Mouse (Mus musculus) limb, embryonic 15.5 days (tissue): ENCODE data around the gene A630095N17Rik. TPM values are rescaled to one million over a fixed set of nuclear protein-coding genes. Genes with fewer than 3 reads are reported as not detected.

ENCODE experiments used
- ATAC-seq: fragments of 200-750 bp; cut with Nextera tagmentation; 2 replicates; pipeline ENCODE4 v1.8.0; 2017; ENCODE audit warnings: low read depth, moderate TSS enrichment; ENCODE audit not compliant: insufficient number of reproducible peaks, low FRiP score, low TSS enrichment
- H3K27ac ChIP-seq: fragments of 300-500 bp; sonication (generic); 2 replicates; pipeline ENCODE4 v1.5.1; 2015; ENCODE audit warnings: moderate library complexity, mild to moderate bottlenecking, inconsistent platforms
- H3K27me3 ChIP-seq: fragments of 300-500 bp; sonication (generic); 2 replicates; pipeline ENCODE4 v1.6.1; 2015; ENCODE audit warnings: inconsistent platforms
- H3K36me3 ChIP-seq: fragments of 300-500 bp; sonication (generic); 2 replicates; pipeline ENCODE4 v1.6.1; 2015; ENCODE audit warnings: inconsistent platforms
- H3K4me1 ChIP-seq: fragments of 300-500 bp; sonication (generic); 2 replicates; pipeline ENCODE4 v1.6.1; 2015; ENCODE audit warnings: inconsistent platforms
- H3K4me2 ChIP-seq: fragments of 300-500 bp; sonication (generic); 2 replicates; pipeline ENCODE4 v1.6.1; 2015; ENCODE audit warnings: mild to moderate bottlenecking, inconsistent platforms
- H3K4me3 ChIP-seq: fragments of 300-500 bp; sonication (generic); 2 replicates; pipeline ENCODE4 v1.5.1; 2015; ENCODE audit warnings: mild to moderate bottlenecking, inconsistent platforms
- H3K9ac ChIP-seq: fragments of 300-500 bp; sonication (generic); 2 replicates; pipeline ENCODE4 v1.6.1; 2015; ENCODE audit warnings: inconsistent platforms
- H3K9me3 ChIP-seq: fragments of 300-500 bp; sonication (generic); 2 replicates; pipeline ENCODE4 v1.6.1; 2016; ENCODE audit warnings: inconsistent platforms
- WGBS: fragments of 180-500 bp; shearing (Covaris S2); methylation state at CpG from one replicate; pipeline ENCODE4 v1.1.7; 2015; 5-methylcytosine and 5-hydroxymethylcytosine counted together
- polyA plus RNA-seq: library from polyadenylated mRNA; unstranded; fragments of >200 nt; fragmentation: Nextera tagmentation; extraction: Ambion mirVana; gene quantifications from 2 replicates; pipeline ENCODE4 v1.2.1, GENCODE M21; 2015

A630095N17Rik gene
- polyA plus RNA-seq, 1 experiment from 2014 or later = not detected

GRCm38 (mm10) chr1:75219078-75219477, 12.8 kb downstream of the A630095N17Rik start:
- peaks cover 19% of the 10 kb centered on the region for H3K36me3 ChIP-seq
- peak overlapping the region; percentile 43; the same call in 1 of the 2 replicates for H3K27ac ChIP-seq
- peaks cover 53% of the 10 kb centered on the region for H3K27me3 ChIP-seq
- H3K4me1 ChIP-seq = peaks cover 22% of the 10 kb centered on the region
- peak overlapping the region; percentile 36 for H3K9ac ChIP-seq
- under 1% methylated on average over 24 of the region's 24 CpGs for WGBS
- peak; percentile 81 for ATAC-seq
- H3K9me3 ChIP-seq = no peaks in the 10 kb centered on the region
- H3K4me3 ChIP-seq = peak overlapping the region; percentile 57
- peak overlapping the region; percentile 96 for H3K4me2 ChIP-seq

- Histone ChIP-seq H3K4me3 (peak overlapping the region; percentile 57), H3K36me3 (peaks cover 25% of the 10 kb centered on the region), H3K27me3 (peaks cover 53% of the 10 kb centered on the region), H3K9me3 (no peaks in the 10 kb centered on the region), H3K4me2 (peak overlapping the region; percentile 96), H3K9ac (peak overlapping the region; percentile 36; the same call in 1 of the 2 replicates), H3K4me1 (peaks cover 22% of the 10 kb centered on the region), H3K27ac (peak overlapping the region; percentile 43)
- ATAC-seq = peak; percentile 43; the same call in 1 of the 2 replicates
- WGBS = 1% methylated on average over 38 of the region's 38 CpGs
These were observed 13.5 kb downstream of the A630095N17Rik start for GRCm38 (mm10) chr1:75218227-75219001.

DNA sequence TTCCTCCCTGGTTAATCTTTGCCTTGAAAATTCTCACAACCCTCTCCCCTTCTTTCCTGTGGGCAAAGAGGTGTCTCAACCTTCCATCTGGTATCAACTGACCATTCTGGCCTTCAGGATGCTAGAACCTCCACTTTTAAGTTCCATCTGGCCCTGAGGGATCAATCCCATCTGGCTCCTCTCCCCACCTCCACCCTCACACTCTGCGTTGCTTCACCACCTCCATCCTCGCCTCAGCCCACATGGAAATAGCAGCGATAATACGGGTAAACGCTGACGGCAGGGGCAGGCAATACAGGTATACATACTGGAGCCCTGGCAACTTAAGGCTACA, 14.0 kb downstream of the A630095N17Rik start:
- Histone ChIP-seq H3K27me3 (peaks cover 53% of the 10 kb centered on the region), H3K9me3 (no peaks in the 10 kb centered on the region), H3K4me2 (peak overlapping the region; percentile 96), H3K36me3 (peaks cover 31% of the 10 kb centered on the region), H3K9ac (no peak overlapping the region), H3K27ac (0 out of 2 replicates have a peak overlapping the region, but pooled peaks have one; percentile 43), H3K4me3 (peak overlapping the region; percentile 57), H3K4me1 (peaks cover 24% of the 10 kb centered on the region)
- WGBS = 2% methylated on average over 6 of the region's 6 CpGs
- ATAC-seq = no peak

GRCm38 (mm10) chr1:75216797-75217585, 14.9 kb downstream of the A630095N17Rik start:
- peaks cover 50% of the 10 kb centered on the region for H3K27me3 ChIP-seq
- H3K9ac ChIP-seq = no peak overlapping the region
- peaks cover 37% of the 10 kb centered on the region for H3K36me3 ChIP-seq
- H3K27ac ChIP-seq = no peak overlapping the region
- H3K4me2 ChIP-seq = no peak overlapping the region
- no peak for ATAC-seq
- no peaks in the 10 kb centered on the region for H3K9me3 ChIP-seq
- 71% methylated on average over 13 of the region's 13 CpGs for WGBS
- H3K4me3 ChIP-seq = no peak overlapping the region; the same call in 1 of the 2 replicates
- peaks cover 30% of the 10 kb centered on the region for H3K4me1 ChIP-seq

DNA sequence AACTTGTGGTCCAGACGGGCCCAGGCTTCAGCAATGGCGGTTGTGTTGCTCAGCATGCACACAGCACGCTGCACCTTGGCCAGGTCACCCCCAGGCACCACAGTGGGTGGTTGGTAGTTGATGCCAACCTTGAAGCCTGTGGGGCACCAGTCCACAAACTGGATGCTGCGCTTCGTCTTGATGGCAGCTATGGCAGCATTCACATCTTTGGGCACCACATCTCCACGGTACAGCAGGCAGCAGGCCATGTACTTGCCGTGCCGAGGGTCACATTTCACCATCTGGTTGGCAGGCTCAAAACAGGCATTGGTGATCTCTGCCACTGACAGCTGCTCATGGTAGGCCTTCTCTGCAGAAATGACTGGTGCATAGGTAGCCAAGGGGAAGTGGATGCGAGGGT, 16.1 kb downstream of the A630095N17Rik start:
- H3K27ac ChIP-seq = no peak overlapping the region
- H3K9ac ChIP-seq = no peak overlapping the region
- no peak overlapping the region for H3K4me3 ChIP-seq
- H3K4me2 ChIP-seq = no peak overlapping the region
- WGBS = 92% methylated on average over 9 of the region's 9 CpGs
- H3K4me1 ChIP-seq = peaks cover 40% of the 10 kb centered on the region
- no peaks in the 10 kb centered on the region for H3K9me3 ChIP-seq
- peaks cover 40% of the 10 kb centered on the region for H3K27me3 ChIP-seq
- no peak for ATAC-seq
- peaks cover 40% of the 10 kb centered on the region for H3K36me3 ChIP-seq

- 69% methylated on average over 5 of the region's 5 CpGs for WGBS
- Histone ChIP-seq H3K36me3 (peaks cover 40% of the 10 kb centered on the region), H3K4me2 (no peak overlapping the region), H3K27ac (no peak overlapping the region), H3K27me3 (peaks cover 31% of the 10 kb centered on the region), H3K9ac (no peak overlapping the region), H3K9me3 (no peaks in the 10 kb centered on the region), H3K4me1 (peaks cover 45% of the 10 kb centered on the region), H3K4me3 (no peak overlapping the region)
- no peak for ATAC-seq
These were observed 17.0 kb downstream of the A630095N17Rik start for GRCm38 (mm10) chr1:75214886-75215285.

DNA sequence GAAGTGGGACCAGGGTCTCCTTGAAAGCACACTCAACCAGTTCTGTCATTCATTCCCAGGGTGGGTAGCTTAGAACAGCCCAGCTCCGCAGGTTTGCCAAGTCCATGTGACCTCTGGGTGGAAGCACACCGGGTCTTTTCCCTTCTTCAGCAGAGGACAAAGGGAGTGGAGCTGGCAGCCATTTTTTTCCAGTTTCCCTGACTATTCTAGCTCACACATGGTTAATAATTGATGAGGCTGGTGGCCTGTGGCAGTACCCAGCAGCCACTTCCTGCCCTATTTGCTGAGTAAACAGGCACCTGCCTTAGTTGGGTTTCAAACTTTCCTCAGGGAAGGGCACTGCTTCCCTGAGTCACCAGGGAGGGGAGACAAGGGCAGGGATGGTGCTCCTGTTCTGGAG, 17.5 kb downstream of the A630095N17Rik start:
- WGBS = 80% methylated on average over 2 of the region's 2 CpGs
- no peak overlapping the region for H3K4me3 ChIP-seq
- H3K36me3 ChIP-seq = peaks cover 40% of the 10 kb centered on the region
- H3K27me3 ChIP-seq = peaks cover 26% of the 10 kb centered on the region
- peaks cover 45% of the 10 kb centered on the region for H3K4me1 ChIP-seq
- H3K9me3 ChIP-seq = no peaks in the 10 kb centered on the region
- ATAC-seq = no peak
- H3K4me2 ChIP-seq = no peak overlapping the region
- no peak overlapping the region for H3K9ac ChIP-seq
- no peak overlapping the region for H3K27ac ChIP-seq

GRCm38 (mm10) chr1:75213096-75213495, 18.8 kb downstream of the A630095N17Rik start:
- Histone ChIP-seq H3K27ac (no peak overlapping the region), H3K4me2 (no peak overlapping the region), H3K36me3 (peaks cover 40% of the 10 kb centered on the region), H3K9ac (no peak overlapping the region), H3K4me1 (peaks cover 44% of the 10 kb centered on the region), H3K4me3 (no peak overlapping the region), H3K9me3 (no peaks in the 10 kb centered on the region), H3K27me3 (peaks cover 13% of the 10 kb centered on the region)
- WGBS = 88% methylated on average over 7 of the region's 7 CpGs
- ATAC-seq = no peak

DNA sequence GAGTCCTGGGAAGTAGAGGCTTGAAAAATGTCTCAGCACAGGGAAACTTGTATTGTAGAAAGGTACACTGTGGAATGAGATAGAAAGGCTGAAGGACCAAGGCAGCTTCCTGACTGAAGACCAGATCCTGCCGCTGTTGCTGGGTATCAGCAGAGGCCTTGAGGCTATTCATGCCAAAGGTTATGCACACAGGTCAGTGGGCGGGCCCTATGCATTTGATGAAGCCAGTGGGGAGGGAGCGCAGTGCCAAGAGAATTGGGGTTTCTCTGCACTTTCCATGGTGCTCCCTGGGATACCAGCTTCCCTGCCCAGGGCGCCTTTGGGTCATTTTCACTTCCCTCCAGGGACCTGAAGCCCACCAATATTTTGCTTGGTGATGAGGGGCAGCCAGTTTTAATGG, 19.4 kb downstream of the A630095N17Rik start:
- Histone ChIP-seq H3K27ac (no peak overlapping the region), H3K36me3 (peaks cover 40% of the 10 kb centered on the region), H3K27me3 (peaks cover 10% of the 10 kb centered on the region; the same call in 1 of the 2 replicates), H3K9ac (no peak overlapping the region), H3K4me1 (peaks cover 40% of the 10 kb centered on the region), H3K9me3 (no peaks in the 10 kb centered on the region), H3K4me2 (no peak overlapping the region), H3K4me3 (no peak overlapping the region)
- no peak for ATAC-seq
- 95% methylated on average over 4 of the region's 4 CpGs for WGBS

- Histone ChIP-seq H3K27ac (peak overlapping the region; percentile 65), H3K27me3 (no peaks in the 10 kb centered on the region), H3K4me1 (peaks cover 40% of the 10 kb centered on the region), H3K9me3 (no peaks in the 10 kb centered on the region), H3K9ac (peak overlapping the region; percentile 96), H3K36me3 (peaks cover 42% of the 10 kb centered on the region), H3K4me2 (peak overlapping the region; percentile 85), H3K4me3 (peak overlapping the region; percentile 86)
- WGBS = 10% methylated on average over 17 of the region's 17 CpGs
- no peak for ATAC-seq
These were observed 20.7 kb downstream of the A630095N17Rik start for GRCm38 (mm10) chr1:75211141-75211708.

- H3K4me3 ChIP-seq = peak within 1 kb of the TSS; percentile 86
- peak within 1 kb of the TSS; percentile 65 for H3K27ac ChIP-seq
- H3K4me1 ChIP-seq = peaks cover 40% of the 10 kb centered on the region
- H3K36me3 ChIP-seq = peaks cover 37% of the 10 kb centered on the region
- H3K9ac ChIP-seq = peak within 1 kb of the TSS; percentile 96
- H3K9me3 ChIP-seq = no peaks in the 10 kb centered on the region
- H3K4me2 ChIP-seq = peak within 1 kb of the TSS; percentile 85
- no peaks in the 10 kb centered on the region for H3K27me3 ChIP-seq
- WGBS = 5% methylated on average over 42 of the region's 42 CpGs
- peak; percentile 88 for ATAC-seq
These were observed 21.5 kb downstream of the A630095N17Rik start, which contains the start of the genes Glb1l and Stk16 for GRCm38 (mm10) chr1:75210136-75211087. Glb1l (minus strand) TSS chr1:75210813. Stk16 (plus strand) TSS chr1:75210838.
